Mouse (Mus musculus): ENCODE data around the gene Polr2l. TPM values are rescaled to one million over a fixed set of nuclear protein-coding genes. Genes with fewer than 3 reads are reported as not detected.

The Polr2l gene
- polyA plus RNA-seq, 1 experiment: 70.9 TPM

DNA sequence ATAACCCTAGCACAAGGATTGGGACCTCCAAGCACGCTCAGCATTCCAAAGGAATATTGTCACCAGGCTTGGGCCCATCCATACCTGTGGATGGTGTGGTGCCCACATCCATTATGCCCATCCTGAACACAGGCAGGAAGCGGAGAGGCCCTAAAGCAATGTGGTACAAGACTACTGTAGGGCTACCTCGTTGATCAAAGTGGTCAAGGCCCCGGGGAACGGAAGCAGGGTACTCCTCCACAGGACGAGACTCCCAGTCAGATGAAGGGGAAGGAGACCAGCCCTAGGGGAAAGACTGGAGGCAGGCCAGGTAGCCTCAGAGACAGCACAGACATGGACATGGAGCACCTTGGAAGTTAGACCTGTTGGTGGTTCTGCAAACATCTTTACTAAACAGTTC is 2.2 kb downstream of the Polr2l start:
- Histone ChIP-seq H3K27ac (ENCODE audit: insufficient read depth, low read depth, low read length) (no peak overlapping the region), H3K27me3 (replicated peaks; ENCODE audit: control insufficient read depth, insufficient read depth, low read length) (no peaks in the 10 kb centered on the region), H3K4me1 (ENCODE audit: control insufficient read depth, insufficient read depth, low read length) (peaks cover 43% of the 10 kb centered on the region), H3K4me3 (ENCODE audit: insufficient read depth, low read depth, low read length) (no peak overlapping the region), H3K36me3 (ENCODE audit: control insufficient read depth, insufficient read depth, low read length) (no peaks in the 10 kb centered on the region)
- TF ChIP-seq POLR2A (IDR thresholded peaks at IDR 0.05; ENCODE audit: low read depth, low read length): no peak
- no peak for TF ChIP-seq CTCF (conservative IDR thresholded peaks at IDR 0.05; ENCODE audit: insufficient read depth, insufficient read length, low read depth, low read length)
- 66% methylated on average over 6 of the region's 6 CpGs for WGBS
- no peak for DNase-seq

DNA sequence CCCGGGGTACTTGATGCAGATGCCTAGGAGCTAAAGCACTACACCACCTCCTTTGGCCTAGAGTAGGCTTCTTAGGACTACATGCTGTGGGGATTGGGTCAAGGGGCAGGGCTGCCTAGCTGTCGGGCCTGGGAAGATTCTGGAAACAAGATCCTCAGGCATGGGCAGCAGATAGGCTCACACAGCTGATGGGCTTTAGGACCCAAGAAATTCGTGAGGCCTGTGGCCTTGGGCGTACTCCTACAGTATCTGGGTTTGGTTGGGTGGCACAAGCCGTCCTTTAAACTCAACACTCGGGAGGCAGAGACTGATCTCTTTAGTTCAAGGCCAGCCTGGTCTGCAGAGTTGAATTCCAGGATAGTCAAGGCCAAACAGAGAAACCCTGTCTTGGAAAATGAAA is 2.7 kb downstream of the Polr2l start:
- Histone ChIP-seq H3K27ac (ENCODE audit: insufficient read depth, low read depth, low read length) (no peak overlapping the region), H3K4me1 (ENCODE audit: control insufficient read depth, insufficient read depth, low read length) (peaks cover 38% of the 10 kb centered on the region), H3K4me3 (ENCODE audit: insufficient read depth, low read depth, low read length) (no peak overlapping the region), H3K36me3 (ENCODE audit: control insufficient read depth, insufficient read depth, low read length) (no peaks in the 10 kb centered on the region), H3K27me3 (replicated peaks; ENCODE audit: control insufficient read depth, insufficient read depth, low read length) (no peaks in the 10 kb centered on the region)
- WGBS: 73% methylated on average over 6 of the region's 6 CpGs
- TF ChIP-seq CTCF (conservative IDR thresholded peaks at IDR 0.05; ENCODE audit: insufficient read depth, insufficient read length, low read depth, low read length) (no peak), POLR2A (IDR thresholded peaks at IDR 0.05; ENCODE audit: low read depth, low read length) (no peak)
- no peak for DNase-seq

DNA sequence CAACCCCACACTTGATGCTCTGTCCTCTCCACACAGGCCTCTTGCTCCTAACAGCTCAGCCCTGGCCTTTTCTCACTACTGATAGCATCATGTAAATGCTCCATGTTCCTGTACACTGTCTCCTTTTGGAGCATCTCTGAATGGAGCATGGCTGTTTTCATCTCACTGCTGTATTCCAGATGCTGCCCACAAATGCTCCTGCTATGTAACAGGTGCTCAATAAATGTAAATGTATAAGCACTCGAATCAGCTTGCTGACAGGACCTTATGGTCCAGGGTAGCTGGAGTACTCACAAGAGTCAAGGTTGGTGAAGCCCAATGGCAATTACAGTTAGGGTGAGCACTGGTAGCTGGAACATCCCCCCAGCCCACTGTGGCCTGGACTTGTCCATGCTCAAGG is 3.7 kb downstream of the Polr2l start:
- H3K4me1 ChIP-seq (ENCODE audit: control insufficient read depth, insufficient read depth, low read length): peaks cover 39% of the 10 kb centered on the region
- TF ChIP-seq POLR2A (IDR thresholded peaks at IDR 0.05; ENCODE audit: low read depth, low read length) (no peak), CTCF (conservative IDR thresholded peaks at IDR 0.05; ENCODE audit: insufficient read depth, insufficient read length, low read depth, low read length) (no peak)
- no peak overlapping the region for H3K27ac ChIP-seq (ENCODE audit: insufficient read depth, low read depth, low read length)
- 95% methylated on average over 1 of the region's 1 CpGs for WGBS
- H3K36me3 ChIP-seq (ENCODE audit: control insufficient read depth, insufficient read depth, low read length): no peaks in the 10 kb centered on the region
- no peaks in the 10 kb centered on the region for H3K27me3 ChIP-seq (replicated peaks; ENCODE audit: control insufficient read depth, insufficient read depth, low read length)
- no peak overlapping the region for H3K4me3 ChIP-seq (ENCODE audit: insufficient read depth, low read depth, low read length)
- DNase-seq: no peak

DNA sequence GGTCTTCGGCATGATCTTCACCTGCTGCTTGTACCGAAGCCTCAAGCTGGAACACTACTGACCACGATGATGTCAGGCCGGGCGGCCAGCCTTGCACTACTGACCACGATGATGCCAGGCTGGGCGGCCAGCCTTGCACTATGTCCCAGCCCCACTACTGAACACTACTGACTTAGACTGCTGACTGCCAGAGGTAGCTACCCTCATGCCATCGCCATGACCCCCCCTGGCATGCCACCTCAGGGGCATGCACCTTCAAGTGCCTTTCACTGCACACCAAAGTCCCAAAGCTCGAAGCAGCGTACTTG is 4.3 kb downstream of the Polr2l start:
- Histone ChIP-seq H3K4me1 (ENCODE audit: control insufficient read depth, insufficient read depth, low read length) (peaks cover 39% of the 10 kb centered on the region), H3K36me3 (ENCODE audit: control insufficient read depth, insufficient read depth, low read length) (no peaks in the 10 kb centered on the region), H3K27me3 (replicated peaks; ENCODE audit: control insufficient read depth, insufficient read depth, low read length) (no peaks in the 10 kb centered on the region), H3K27ac (ENCODE audit: insufficient read depth, low read depth, low read length) (no peak overlapping the region), H3K4me3 (ENCODE audit: insufficient read depth, low read depth, low read length) (no peak overlapping the region)
- no peak for DNase-seq
- no peak for TF ChIP-seq POLR2A (IDR thresholded peaks at IDR 0.05; ENCODE audit: low read depth, low read length)
- no peak for TF ChIP-seq CTCF (conservative IDR thresholded peaks at IDR 0.05; ENCODE audit: insufficient read depth, insufficient read length, low read depth, low read length)
- 84% methylated on average over 10 of the region's 10 CpGs for WGBS

DNA sequence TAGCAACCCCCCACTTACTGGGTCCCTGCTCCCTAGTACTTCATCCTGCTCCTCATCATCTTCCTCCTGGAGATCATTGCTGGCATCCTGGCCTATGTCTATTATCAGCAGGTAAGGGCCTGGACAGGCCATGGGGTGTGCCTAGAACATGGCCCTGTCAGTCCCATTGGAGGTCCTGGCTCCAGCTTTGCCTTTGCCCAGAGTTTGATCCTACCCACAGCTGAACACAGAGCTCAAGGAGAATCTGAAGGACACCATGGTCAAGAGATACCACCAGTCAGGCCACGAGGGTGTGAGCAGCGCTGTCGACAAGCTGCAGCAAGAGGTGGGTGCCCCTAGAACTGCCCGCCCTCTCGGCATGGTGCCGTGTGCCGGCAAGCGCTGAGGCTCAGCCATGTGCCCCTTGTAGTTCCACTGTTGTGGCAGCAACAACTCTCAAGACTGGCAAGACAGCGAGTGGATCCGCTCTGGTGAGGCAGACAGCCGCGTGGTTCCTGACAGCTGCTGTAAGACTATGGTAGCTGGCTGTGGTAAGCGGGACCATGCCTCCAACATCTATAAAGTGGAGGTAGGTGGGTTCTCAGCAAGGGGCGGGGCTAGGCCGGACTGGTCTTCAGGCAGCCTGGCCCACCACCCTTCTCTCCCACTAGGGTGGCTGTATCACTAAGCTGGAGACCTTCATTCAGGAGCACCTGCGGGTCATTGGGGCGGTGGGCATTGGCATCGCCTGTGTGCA is 4.9 kb downstream of the Polr2l start:
- H3K27me3 ChIP-seq (replicated peaks; ENCODE audit: control insufficient read depth, insufficient read depth, low read length): no peaks in the 10 kb centered on the region
- DNase-seq: no peak
- no peak for TF ChIP-seq CTCF (conservative IDR thresholded peaks at IDR 0.05; ENCODE audit: insufficient read depth, insufficient read length, low read depth, low read length)
- TF ChIP-seq POLR2A (IDR thresholded peaks at IDR 0.05; ENCODE audit: low read depth, low read length): no peak
- H3K27ac ChIP-seq (ENCODE audit: insufficient read depth, low read depth, low read length): no peak overlapping the region
- H3K36me3 ChIP-seq (ENCODE audit: control insufficient read depth, insufficient read depth, low read length): no peaks in the 10 kb centered on the region
- H3K4me1 ChIP-seq (ENCODE audit: control insufficient read depth, insufficient read depth, low read length): peaks cover 39% of the 10 kb centered on the region
- H3K4me3 ChIP-seq (ENCODE audit: insufficient read depth, low read depth, low read length): no peak overlapping the region
- WGBS: 85% methylated on average over 18 of the region's 18 CpGs

DNA sequence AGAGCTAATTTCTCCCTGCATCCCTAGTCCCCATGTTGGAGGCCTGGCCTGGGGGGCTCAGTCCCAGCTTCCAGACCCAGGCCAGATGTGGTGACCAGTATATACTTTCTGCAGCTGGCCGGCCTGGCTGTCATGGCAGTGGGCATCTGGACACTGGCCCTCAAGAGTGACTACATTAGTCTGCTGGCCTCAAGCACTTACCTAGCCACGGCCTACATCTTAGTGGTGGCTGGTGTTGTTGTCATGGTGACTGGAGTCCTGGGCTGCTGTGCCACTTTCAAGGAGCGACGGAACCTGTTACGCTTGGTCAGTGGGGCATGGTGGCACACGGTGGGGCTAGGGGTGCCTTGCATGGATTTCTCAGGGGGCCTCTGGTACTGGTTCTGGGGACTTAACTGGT is 5.6 kb downstream of the Polr2l start:
- H3K4me1 ChIP-seq (ENCODE audit: control insufficient read depth, insufficient read depth, low read length): peaks cover 38% of the 10 kb centered on the region
- DNase-seq: peak; percentile 54
- H3K36me3 ChIP-seq (ENCODE audit: control insufficient read depth, insufficient read depth, low read length): no peaks in the 10 kb centered on the region
- H3K4me3 ChIP-seq (ENCODE audit: insufficient read depth, low read depth, low read length): no peak overlapping the region
- TF ChIP-seq POLR2A (IDR thresholded peaks at IDR 0.05; ENCODE audit: low read depth, low read length) (no peak), CTCF (conservative IDR thresholded peaks at IDR 0.05; ENCODE audit: insufficient read depth, insufficient read length, low read depth, low read length) (no peak)
- no peaks in the 10 kb centered on the region for H3K27me3 ChIP-seq (replicated peaks; ENCODE audit: control insufficient read depth, insufficient read depth, low read length)
- 52% methylated on average over 6 of the region's 6 CpGs for WGBS
- H3K27ac ChIP-seq (ENCODE audit: insufficient read depth, low read depth, low read length): peak overlapping the region; percentile 98

DNA sequence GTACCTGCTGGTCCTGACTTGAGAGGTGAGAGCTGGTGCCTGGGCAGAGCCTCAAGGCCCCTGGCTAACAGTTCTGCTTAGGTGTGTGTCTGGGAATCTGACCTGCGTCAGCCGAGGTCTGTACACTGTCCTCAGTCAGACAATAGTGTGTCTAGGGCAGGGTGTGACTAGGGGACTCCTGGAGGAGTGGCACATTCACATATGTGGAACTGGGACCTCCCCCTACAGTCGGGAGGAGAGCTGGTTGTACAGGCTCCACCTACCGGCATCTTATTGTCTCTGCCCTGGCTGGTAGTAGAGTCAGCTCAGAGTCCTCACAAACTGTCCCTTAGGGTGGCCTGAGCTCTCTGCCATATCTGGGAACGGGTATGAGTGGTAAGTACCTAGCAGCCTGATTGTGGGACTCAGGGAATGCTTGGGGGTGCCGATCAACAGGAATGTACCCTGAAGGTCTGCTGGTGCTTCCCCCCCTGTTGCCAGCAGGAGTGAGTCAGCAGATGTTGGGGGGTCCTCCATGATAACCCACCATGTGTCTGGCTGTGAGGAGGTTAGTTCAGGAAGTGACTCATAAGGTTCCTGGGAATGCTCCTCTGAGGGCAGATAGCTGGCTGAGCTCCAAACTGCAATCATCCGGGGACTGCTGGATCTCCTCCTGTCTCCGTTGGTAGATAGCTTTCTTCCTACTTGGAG is 6.3 kb downstream of the Polr2l start:
- H3K4me3 ChIP-seq (ENCODE audit: insufficient read depth, low read depth, low read length): peak overlapping the region; percentile 99
- TF ChIP-seq POLR2A (IDR thresholded peaks at IDR 0.05; ENCODE audit: low read depth, low read length) (no peak), CTCF (conservative IDR thresholded peaks at IDR 0.05; ENCODE audit: insufficient read depth, insufficient read length, low read depth, low read length) (peak; percentile 44; the same call in 1 of the 2 replicates)
- no peaks in the 10 kb centered on the region for H3K27me3 ChIP-seq (replicated peaks; ENCODE audit: control insufficient read depth, insufficient read depth, low read length)
- 4% methylated on average over 8 of the region's 8 CpGs for WGBS
- DNase-seq: peak; percentile 82
- no peaks in the 10 kb centered on the region for H3K36me3 ChIP-seq (ENCODE audit: control insufficient read depth, insufficient read depth, low read length)
- H3K27ac ChIP-seq (ENCODE audit: insufficient read depth, low read depth, low read length): peak overlapping the region; percentile 98
- peaks cover 31% of the 10 kb centered on the region for H3K4me1 ChIP-seq (ENCODE audit: control insufficient read depth, insufficient read depth, low read length)

All from kidney, adult 2 months (tissue).